Mouse (Mus musculus): ENCODE data around the gene Foxp1. TPM values are rescaled to one million over a fixed set of nuclear protein-coding genes. Genes with fewer than 3 reads are reported as not detected.

Gene Foxp1
- polyA plus RNA-seq, 1 experiment from 2014 or later = 45.3 TPM

DNA sequence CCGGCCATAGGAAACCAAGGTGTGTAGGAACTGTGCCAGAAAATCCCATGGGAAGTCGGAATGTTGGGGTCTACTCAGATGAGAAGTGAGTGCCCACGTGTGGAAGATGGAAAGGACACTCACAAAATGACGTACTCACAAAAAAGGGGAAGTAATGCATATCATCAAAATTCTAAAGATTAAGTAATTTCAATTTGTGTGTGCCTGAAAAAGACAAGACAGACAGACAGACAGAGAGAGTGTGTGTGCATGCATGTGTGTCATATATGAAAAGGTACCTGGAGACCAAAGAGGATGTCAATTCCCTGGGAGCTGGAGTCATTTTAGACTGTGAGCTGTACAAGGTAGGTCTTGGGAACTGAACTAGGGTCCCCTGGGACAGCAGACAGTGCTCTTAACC lies 444.4 kb downstream of the Foxp1 start:
- no peak for TF ChIP-seq CTCF (IDR thresholded peaks at IDR 0.05; ENCODE audit: low read depth)
- Histone ChIP-seq H3K4me2 (replicated peaks; ENCODE audit: low read depth) (no peak overlapping the region), H3K4me1 (replicated peaks; ENCODE audit: control insufficient read depth, insufficient read depth, low read length) (no peaks in the 10 kb centered on the region), H3K4me3 (ENCODE audit: low read depth, low read length) (no peak overlapping the region), H3K9me3 (ENCODE audit: control insufficient read depth) (peaks cover 4% of the 10 kb centered on the region; the same call in 1 of the 2 replicates), H3K36me3 (ENCODE audit: control insufficient read depth, insufficient read depth) (peaks cover 33% of the 10 kb centered on the region), H3K9ac (ENCODE audit: low read depth, low read length) (no peak overlapping the region), H3K27me3 (replicated peaks; ENCODE audit: control insufficient read depth, insufficient read depth, low read length) (no peaks in the 10 kb centered on the region), H3K27ac (ENCODE audit: low read depth, low read length) (no peak overlapping the region)
- ATAC-seq = no peak
- 91% methylated on average over 4 of the region's 4 CpGs for WGBS

DNA sequence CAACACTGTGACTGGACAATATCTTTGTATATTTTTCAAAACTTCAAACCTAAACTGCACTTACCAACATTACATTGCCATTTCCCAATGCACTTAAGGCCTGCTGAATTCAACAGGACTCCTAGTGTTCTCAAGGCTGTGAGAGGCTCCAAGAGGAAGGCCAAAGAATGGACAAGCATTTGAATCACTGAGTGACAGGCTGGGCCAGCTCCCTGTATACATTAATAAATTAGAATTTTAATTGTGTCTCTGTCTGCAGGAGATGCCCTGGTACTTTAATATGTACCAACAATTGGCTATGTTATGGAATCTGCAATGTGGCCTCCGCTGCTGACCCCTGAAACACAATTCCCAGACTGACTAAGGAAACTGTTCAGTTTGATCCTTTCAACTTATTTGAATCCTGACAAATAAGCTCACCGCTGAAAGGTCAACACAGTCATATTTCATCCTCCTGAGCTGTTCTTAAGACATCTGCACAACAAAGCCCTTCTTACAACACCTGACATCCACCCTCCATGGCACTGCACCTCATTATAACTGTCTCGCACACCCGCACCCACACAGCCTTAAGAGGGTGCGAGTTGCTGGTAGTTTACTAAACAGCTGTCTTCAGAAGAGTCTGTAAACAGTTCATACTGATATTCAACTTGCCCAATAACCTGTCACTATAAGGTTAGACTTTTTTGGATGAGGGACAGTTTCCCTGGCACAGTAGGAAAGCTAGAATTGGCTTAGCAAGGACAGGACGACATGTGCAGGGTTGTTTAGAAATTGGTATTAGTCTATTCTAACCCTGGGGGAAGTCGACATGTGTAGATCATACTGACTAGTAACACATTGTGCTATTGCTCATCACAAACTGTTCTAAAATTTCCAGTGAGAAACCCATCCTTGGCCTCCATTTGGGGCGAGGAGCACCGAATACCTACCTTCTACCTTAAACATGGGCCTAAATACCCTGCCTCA lies 448.9 kb downstream of the Foxp1 start:
- Histone ChIP-seq H3K9ac (ENCODE audit: low read depth, low read length) (no peak overlapping the region), H3K4me3 (ENCODE audit: low read depth, low read length) (no peak overlapping the region), H3K36me3 (ENCODE audit: control insufficient read depth, insufficient read depth) (peaks cover 41% of the 10 kb centered on the region), H3K4me2 (replicated peaks; ENCODE audit: low read depth) (no peak overlapping the region), H3K9me3 (ENCODE audit: control insufficient read depth) (peaks cover 4% of the 10 kb centered on the region; the same call in 1 of the 2 replicates), H3K4me1 (replicated peaks; ENCODE audit: control insufficient read depth, insufficient read depth, low read length) (no peaks in the 10 kb centered on the region), H3K27me3 (replicated peaks; ENCODE audit: control insufficient read depth, insufficient read depth, low read length) (no peaks in the 10 kb centered on the region), H3K27ac (ENCODE audit: low read depth, low read length) (no peak overlapping the region)
- ATAC-seq = no peak
- 89% methylated on average over 9 of the region's 9 CpGs for WGBS
- TF ChIP-seq CTCF (IDR thresholded peaks at IDR 0.05; ENCODE audit: low read depth) = no peak

DNA sequence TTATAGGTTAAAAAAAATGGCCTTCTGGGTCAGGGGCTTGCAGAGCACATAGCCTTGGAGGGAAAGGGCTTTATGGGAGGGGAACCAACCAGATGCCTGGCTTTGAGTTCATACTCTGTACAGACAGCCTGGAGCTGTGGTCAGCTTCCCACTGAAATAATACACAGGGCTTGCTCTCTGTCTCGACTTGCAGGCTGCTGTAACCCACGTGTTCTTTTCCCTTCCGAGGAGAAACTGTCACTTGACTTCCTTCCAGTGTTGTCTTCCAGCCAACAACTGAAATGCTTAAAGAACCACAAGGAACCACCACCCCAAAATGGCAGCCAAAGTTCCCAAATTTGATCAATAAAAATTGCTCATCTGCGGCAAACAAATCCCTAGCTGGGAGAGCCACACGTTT lies 451.8 kb downstream of the Foxp1 start:
- TF ChIP-seq CTCF (IDR thresholded peaks at IDR 0.05; ENCODE audit: low read depth) = no peak
- Histone ChIP-seq H3K27me3 (replicated peaks; ENCODE audit: control insufficient read depth, insufficient read depth, low read length) (no peaks in the 10 kb centered on the region), H3K4me2 (replicated peaks; ENCODE audit: low read depth) (no peak overlapping the region), H3K27ac (ENCODE audit: low read depth, low read length) (no peak overlapping the region), H3K9me3 (ENCODE audit: control insufficient read depth) (peaks cover 4% of the 10 kb centered on the region; the same call in 1 of the 2 replicates), H3K4me1 (replicated peaks; ENCODE audit: control insufficient read depth, insufficient read depth, low read length) (no peaks in the 10 kb centered on the region), H3K4me3 (ENCODE audit: low read depth, low read length) (no peak overlapping the region), H3K36me3 (ENCODE audit: control insufficient read depth, insufficient read depth) (peaks cover 35% of the 10 kb centered on the region), H3K9ac (ENCODE audit: low read depth, low read length) (no peak overlapping the region)
- WGBS = 67% methylated on average over 5 of the region's 5 CpGs
- no peak for ATAC-seq

DNA sequence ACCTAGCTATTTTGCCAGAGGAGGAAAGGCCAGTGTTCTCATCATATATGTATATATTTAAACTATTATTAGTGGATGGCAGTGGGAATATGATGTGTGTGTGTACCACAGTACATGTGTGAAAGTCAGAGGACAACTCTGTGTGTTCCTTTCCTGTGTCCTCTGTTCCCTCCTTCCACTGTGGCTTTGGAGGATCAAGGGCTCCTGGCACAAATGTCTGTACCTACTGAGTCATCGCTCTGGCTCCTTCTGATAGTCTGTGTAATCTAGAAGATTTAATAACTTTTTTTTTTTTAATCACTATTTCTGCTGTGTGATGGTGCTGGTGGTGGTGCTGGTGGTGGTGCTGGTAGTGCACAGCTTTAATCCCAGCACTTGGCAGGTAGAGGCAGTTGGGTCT lies 452.8 kb downstream of the Foxp1 start:
- Histone ChIP-seq H3K36me3 (ENCODE audit: control insufficient read depth, insufficient read depth) (peaks cover 25% of the 10 kb centered on the region), H3K4me3 (ENCODE audit: low read depth, low read length) (no peak overlapping the region), H3K27me3 (replicated peaks; ENCODE audit: control insufficient read depth, insufficient read depth, low read length) (no peaks in the 10 kb centered on the region), H3K27ac (ENCODE audit: low read depth, low read length) (no peak overlapping the region), H3K4me2 (replicated peaks; ENCODE audit: low read depth) (no peak overlapping the region), H3K4me1 (replicated peaks; ENCODE audit: control insufficient read depth, insufficient read depth, low read length) (no peaks in the 10 kb centered on the region), H3K9ac (ENCODE audit: low read depth, low read length) (no peak overlapping the region), H3K9me3 (ENCODE audit: control insufficient read depth) (no peaks in the 10 kb centered on the region)
- TF ChIP-seq CTCF (IDR thresholded peaks at IDR 0.05; ENCODE audit: low read depth) = no peak
- no peak for ATAC-seq
- WGBS = 100% methylated on average over 1 of the region's 1 CpGs

DNA sequence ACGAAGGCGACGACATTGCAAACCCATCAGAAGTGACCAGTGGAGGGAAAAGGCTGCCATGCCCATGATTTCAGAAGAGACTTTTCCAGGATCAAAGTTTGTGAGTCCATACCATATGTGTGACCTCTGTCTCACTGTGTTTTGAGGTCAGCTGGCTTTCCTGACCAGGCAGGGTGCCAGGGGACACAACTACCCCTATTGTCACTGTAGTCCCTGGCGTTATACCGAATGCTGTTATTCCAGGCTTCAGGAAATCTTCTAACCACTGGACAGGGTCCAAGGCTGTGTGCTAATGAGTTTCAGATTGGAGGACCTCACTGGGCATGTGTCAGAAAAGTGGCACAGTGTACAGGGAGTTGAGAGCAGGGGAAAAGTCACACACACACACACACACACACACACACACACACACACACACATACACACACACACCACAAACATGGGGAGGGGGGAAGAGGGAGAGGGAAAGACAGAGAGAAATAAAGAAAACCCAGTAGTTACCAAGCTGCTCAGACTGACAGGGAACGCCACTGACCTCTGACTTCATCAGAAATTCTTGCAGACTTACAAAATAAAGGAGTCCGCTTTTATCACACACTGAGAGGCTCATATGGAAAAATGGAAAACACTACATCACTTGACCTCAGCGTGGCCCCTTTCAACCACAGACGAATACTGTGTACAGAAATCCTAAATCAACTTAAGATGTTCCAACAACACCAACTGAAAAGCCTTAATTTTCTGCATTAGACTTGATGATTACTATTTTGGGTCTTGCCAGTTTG lies 456.8 kb downstream of the Foxp1 start:
- Histone ChIP-seq H3K27ac (ENCODE audit: low read depth, low read length) (no peak overlapping the region), H3K9ac (ENCODE audit: low read depth, low read length) (no peak overlapping the region), H3K4me2 (replicated peaks; ENCODE audit: low read depth) (no peak overlapping the region), H3K27me3 (replicated peaks; ENCODE audit: control insufficient read depth, insufficient read depth, low read length) (no peaks in the 10 kb centered on the region), H3K4me3 (ENCODE audit: low read depth, low read length) (no peak overlapping the region), H3K36me3 (ENCODE audit: control insufficient read depth, insufficient read depth) (0 out of 2 replicates have a peak, but pooled peaks cover 4% of the 10 kb centered on the region), H3K4me1 (replicated peaks; ENCODE audit: control insufficient read depth, insufficient read depth, low read length) (no peaks in the 10 kb centered on the region), H3K9me3 (ENCODE audit: control insufficient read depth) (no peaks in the 10 kb centered on the region)
- WGBS = 72% methylated on average over 9 of the region's 9 CpGs
- ATAC-seq = no peak
- no peak for TF ChIP-seq CTCF (IDR thresholded peaks at IDR 0.05; ENCODE audit: low read depth)

DNA sequence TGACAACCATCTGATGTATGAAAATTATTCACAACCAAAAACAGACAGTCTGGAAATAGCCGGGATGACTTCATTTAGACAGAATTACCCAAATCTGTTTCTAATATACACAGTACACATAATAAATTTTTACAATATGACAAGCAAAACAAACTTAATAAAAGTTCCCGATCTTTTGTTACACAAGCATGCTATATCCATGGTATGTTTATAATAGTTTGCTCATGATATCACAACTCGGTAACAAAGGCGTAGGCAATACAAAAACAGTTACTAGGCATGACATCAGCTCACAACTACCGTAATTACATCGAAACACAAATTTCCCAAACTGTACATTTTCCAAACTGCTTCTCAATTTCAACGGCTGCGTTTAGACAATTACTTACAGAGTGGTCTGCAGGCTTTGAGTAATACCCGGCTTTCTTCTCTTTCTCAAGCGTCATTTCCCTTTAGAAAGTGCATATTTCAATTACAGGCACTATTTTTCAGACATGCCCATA lies 458.5 kb downstream of the Foxp1 start:
- TF ChIP-seq CTCF (IDR thresholded peaks at IDR 0.05; ENCODE audit: low read depth) = no peak
- H3K9ac ChIP-seq (ENCODE audit: low read depth, low read length) = no peak overlapping the region
- 58% methylated on average over 10 of the region's 10 CpGs for WGBS
- no peaks in the 10 kb centered on the region for H3K4me1 ChIP-seq (replicated peaks; ENCODE audit: control insufficient read depth, insufficient read depth, low read length)
- 0 out of 2 replicates have a peak, but pooled peaks cover 4% of the 10 kb centered on the region for H3K36me3 ChIP-seq (ENCODE audit: control insufficient read depth, insufficient read depth)
- no peak overlapping the region for H3K4me3 ChIP-seq (ENCODE audit: low read depth, low read length)
- H3K27me3 ChIP-seq (replicated peaks; ENCODE audit: control insufficient read depth, insufficient read depth, low read length) = no peaks in the 10 kb centered on the region
- H3K4me2 ChIP-seq (replicated peaks; ENCODE audit: low read depth) = no peak overlapping the region
- no peak for ATAC-seq
- H3K27ac ChIP-seq (ENCODE audit: low read depth, low read length) = no peak overlapping the region
- H3K9me3 ChIP-seq (ENCODE audit: control insufficient read depth) = no peaks in the 10 kb centered on the region

Measured in intestine, postnatal 0 days (tissue).